Mouse (Mus musculus) R1 (cell line): ENCODE results near the gene Ccdc88b.

Source experiments
- DNase-seq: peaks from one replicate; pipeline ENCODE4 v3.0.0-alpha.2; 2018; ENCODE audit warnings: low read depth, low spot score

Ccdc88b gene

DNA sequence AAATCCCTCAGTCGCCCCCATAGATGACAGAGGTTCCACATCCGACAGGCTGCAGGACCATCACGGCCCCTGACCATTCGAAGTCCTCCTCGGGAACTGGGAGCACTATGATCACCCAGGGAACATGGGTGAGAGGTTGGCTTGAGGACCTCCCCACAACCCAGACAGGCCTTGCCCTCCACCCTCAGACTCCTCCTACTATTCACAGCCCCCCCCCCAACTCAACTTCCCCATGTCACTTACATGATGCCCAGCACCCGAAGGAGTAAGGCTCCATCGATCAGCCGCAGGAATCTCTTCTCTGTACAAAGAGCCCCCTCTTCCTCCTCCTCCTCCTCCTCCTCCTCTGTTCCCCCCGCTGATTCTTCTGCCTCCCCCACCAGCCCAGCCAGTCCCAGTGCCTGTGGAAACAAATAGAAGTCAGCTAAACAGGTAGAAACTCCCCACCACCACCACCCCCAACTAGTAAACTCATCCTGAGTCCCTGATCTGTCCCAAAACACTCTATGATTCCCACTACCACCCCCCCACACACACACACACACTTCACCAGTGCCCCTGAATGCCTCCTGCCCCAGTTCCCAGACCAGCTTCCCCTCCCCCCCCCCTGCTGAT lies 513 bp downstream of the Ccdc88b start:
- DNase-seq: no peak

GRCm38 (mm10) chr19:6857003-6857360 lies 1.0 kb downstream of the Ccdc88b start:
- DNase-seq: no peak

DNA sequence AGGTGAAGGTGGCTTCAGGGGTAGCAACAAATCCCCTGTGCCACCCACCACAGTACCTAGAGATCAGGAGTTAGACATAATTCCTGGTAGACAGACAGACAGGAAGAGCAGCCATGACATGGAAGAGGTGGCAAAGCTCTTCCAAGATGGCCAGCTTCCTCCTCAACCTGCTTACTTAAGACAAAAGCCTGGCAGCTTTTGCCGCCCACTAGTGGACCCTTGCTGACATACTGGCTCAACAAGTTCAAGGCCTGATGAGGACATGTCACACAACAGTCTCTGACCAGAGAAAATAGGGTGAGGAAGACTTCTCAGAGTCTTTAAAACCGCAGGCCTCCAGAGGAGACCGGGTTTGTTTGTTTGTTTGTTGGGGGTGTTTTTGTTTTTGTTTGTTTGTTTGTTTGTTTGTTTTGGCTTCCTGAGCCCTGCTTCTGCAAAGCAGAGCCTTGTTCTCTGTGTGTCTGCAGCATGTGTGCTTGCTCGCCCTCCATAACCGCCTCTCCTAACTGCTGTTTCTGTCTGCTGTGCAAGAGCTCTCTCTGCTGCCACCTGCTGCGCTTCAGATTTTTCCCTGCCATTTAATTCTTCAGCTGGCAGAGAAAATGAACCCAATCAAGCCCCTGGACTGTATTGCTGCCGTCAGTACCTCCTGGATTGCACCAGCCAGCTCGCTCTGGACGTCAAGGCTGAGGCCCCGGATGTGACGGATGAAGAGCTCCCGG lies 1.6 kb downstream of the Ccdc88b start:
- peak; percentile 37 for DNase-seq

DNA sequence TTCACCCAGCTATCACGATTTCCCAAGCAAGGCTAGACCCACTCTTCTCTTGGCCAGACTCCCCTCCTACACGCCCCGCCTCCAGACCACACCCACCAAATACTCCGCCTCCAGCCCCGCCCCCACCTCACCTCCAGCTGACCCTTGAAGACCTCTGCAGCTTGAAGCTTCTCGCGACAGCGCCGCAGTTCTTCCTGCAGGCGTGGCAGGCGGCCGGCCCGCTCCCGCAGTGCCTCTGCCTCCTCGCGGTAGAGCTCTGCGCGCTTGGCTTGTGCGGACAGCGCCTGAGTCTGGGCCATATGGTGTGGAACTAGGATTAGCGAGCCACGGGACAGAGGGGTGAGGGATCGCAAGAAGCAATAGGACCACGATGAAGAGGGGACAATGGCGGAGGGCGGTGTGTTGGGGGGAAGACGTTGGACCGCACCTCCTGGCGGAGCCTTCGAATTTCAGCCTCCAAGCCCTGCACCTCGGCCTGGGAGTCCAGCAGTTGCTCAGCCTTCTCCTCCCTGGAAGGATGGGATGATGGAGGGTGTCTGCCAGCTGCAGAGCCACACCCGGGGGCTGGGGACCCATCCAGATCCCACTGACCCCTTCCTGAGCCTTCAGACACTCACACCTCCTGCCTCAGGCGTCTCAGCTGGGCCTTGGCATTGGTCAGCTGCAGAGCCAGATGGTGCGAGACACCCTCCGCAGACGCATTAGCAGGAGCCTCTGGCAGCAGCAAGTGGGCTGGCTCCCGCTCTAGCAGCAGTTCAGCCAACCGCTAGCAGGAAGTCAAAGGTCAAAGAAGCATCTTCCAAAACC lies 2.6 kb downstream of the Ccdc88b start:
- peak; percentile 96 for DNase-seq

DNA sequence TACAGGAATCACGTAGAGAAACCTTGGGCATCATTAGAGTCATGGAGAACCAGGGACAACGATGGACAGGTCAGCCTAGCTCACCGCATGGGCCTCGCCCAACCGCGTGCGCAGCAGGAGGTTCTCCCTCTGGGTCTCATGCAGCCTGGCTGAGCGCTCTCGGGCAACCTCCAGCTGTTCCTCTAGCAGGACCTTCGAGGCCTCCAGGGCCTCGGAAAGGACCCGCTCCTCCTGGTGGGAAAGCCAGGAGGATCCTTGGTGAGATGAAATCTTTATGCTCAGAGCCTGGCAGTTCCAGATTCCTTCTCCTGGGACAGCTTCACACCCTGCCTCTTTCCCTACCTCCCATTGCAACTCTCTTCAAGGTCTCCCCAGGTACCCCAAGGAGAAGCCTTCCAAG lies 3.4 kb downstream of the Ccdc88b start:
- DNase-seq: no peak

DNA sequence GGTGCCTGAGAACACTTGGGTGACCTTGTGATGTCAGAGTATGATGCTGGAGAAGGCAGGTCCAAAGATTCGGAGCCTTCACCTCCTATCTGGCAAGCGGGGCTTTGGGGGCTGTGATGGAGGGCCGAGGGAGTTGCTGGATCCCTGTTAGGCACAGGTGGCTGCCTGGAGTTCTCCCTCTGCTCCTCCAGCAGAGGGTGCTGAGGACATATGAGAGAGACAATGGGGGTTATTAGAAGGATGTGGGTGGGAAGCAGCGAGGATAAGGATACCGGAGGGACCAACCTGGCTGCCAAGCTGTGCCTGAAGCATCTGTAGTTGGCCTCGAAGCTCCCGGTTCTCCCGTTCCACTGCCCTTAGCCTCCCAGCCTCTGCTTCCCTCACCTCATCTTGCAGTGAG lies 4.1 kb downstream of the Ccdc88b start:
- DNase-seq: no peak

DNA sequence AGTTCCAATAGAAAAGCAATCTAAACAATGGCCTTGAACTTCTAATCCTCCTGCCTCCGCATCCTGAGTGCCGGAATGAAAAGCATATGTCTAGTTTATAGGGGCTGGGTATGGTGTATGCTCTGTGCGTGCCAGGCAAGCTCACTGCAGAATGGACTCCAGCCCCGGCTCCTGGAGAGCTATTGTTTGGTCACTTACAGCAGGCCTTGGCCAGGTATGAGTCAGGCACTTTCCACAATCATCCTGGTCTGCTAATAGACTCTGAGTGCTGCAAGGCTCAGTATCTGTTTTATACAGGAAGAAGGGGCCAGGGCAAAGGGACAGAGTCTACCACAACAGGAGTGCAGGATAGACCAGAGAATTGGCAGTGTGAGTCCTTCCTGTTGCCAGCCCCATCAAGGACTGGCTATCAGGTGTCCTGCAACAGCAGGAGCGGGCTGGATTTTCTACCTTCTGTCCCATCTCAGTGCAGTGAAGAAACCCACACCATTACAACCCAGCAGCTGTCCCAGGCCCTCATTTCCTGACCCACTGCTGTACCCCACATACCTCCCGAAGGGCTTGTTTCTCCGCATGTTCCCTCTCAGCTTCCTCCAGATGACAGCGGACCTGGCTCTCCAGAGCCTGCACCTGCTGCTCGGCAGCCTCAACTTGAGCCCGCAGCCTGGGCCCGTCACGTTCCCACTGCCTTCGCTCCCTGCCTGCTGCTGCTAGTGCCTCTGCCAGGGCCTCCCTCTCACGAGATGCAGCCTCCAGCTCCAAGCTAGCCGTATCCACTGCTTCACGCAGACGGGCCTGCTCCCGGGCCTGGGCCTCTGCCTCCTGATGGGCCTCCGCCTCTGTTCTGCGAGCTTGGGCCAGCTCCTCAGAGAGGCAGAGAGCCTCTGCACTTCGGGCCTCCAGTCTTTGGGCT lies 5.4 kb downstream of the Ccdc88b start:
- DNase-seq: no peak

GRCm38 (mm10) chr19:6851497-6851896 lies 6.5 kb downstream of the Ccdc88b start:
- no peak for DNase-seq

- no peak for DNase-seq
Observed at GRCm38 (mm10) chr19:6849506-6850068, 8.4 kb downstream of the Ccdc88b start.

DNA sequence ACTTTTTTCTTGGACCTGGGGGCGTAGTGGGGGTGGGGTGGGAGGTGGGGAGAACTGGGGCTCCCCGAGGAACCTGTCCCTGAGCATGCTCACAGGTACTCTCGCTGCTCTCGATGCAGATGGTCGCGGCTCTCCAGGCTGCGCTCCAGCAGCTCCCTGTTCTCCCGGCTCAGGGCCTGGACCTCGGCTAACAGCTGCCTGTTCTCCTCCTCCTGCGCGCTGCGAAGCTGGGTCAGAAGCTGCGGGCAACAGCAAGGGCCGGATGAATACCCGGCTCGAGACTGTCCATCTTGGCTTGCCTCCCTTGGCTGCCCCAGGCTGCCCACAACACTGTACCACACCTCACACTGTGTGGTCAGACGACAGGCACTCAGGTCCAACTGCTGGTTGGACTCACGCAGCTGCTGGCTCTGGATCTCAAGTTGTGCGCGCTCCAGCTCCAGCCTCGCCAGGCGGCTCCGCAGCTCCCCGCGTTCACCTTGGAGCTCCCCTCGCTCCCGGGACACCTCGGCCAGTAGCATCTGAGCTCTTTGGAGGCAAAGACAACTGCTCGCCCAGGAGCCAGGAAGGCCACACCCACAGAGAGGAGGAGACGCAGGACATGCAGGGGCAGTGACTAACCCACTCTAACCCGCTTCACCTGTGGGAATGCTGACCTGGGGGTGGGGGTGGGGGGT lies 10.0 kb downstream of the Ccdc88b start:
- DNase-seq: no peak

- no peak for DNase-seq
Observed at GRCm38 (mm10) chr19:6846050-6846449, 12.0 kb downstream of the Ccdc88b start.

DNA sequence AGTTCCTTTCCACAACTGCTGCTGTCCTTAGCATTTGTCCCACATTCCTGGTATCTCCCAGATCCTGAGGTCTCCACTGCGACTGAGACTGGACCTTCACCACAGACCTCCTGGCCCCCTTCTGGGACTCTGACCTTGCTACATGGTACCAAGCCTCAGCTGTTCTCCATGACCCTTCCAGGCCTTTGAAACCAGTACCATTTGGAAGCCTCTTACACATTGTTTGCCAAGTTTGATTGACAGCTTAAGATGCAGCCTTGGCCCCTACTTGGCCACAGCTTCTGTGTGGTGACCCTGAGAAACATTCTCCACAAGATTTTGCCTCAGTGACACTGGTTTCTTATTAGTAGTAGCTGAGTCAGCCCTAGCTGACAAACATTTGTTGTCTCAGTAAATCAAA lies 15.7 kb downstream of the Ccdc88b start:
- DNase-seq: no peak

- no peak for DNase-seq
Observed at GRCm38 (mm10) chr19:6841292-6841597, 16.8 kb downstream of the Ccdc88b start.

GRCm38 (mm10) chr19:6840475-6841291 lies 17.3 kb downstream of the Ccdc88b start, which contains the start of gene Rps6ka4:
Gene Rps6ka4, minus strand, starts transcription at chr19:6840636.
- peak; percentile 19 for DNase-seq

DNA sequence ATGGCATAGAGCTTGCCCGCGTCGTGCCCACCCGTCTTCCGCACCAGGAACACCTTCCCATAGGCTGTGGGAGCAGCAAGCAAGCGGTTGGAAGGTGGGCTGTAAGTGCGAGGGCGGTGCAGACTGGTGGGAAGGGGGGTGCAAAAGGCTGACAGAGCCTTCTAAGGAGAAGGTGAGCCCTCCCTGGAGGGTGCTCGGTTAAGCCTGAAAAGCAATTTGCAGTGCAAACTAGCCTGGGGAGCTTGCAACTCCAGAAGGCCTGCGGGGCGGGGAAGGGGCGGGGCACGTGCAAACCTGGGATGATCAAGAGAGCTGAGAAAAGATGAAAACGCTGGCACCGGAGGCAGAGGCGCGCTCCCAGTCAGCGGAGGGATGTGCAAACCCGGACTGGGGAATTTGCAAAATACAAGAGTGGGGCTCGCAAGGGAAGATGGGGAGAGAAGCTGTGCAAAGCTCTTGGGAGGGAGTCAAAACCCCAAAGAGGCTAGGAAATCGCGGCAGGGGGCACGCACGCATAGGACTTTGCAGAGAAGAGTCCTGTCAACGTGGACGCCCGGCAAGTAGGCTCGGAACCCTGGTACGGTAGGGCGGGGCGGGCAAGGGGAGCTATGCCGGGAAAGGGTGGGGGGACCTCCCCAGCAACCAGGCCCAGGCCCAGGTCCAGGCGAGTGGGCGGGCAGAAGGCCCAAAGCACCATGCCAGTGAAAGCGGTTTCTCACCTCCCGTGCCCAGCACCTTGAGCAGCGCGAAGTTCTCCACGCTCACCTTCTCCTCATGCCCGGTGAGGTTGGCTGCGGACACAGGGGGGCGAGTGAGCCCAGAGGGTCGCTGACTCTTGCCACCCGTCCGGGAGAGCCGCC lies 18.2 kb downstream of the Ccdc88b start:
- DNase-seq: peak; percentile 70

DNA sequence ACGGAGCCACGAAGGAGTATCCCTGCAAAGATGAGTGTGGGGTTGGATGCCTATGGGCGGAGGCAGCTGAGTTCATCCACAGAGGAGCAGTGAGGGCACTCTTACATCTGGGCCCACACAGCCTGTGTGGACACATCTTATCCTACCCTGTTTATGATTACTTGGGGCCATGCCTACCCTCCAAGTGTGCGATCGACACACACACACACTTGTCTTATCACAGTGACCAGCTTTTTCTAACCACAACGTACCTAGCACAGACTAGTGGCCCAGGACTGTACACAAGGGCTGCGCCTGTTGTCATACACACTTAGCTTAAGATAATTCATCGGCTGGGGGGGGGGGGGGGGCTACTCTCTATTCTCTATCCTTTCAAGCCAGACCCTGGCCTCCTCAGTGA lies 25.6 kb downstream of the Ccdc88b start:
- no peak for DNase-seq

DNA sequence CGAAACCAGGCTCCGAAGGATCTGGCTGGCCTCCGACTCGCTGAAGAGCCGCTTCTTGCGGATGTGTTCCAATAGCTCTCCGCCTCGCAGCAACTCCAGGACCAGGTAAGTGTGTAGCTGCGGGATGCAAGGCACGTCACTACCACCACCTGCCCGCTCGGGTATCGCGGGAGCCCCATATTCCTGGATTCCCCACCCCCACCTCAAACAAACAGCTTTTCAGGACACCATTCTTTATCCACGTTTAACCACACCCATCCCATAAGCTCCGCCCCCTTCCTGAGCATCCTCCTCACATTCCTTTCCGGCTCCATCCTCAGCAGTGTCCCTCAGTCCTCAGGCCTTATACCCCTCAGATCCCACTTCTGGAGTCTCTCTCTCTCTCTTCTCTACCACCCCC lies 26.7 kb downstream of the Ccdc88b start:
- DNase-seq: peak; percentile 93

GRCm38 (mm10) chr19:6830556-6831316 lies 27.3 kb downstream of the Ccdc88b start:
- no peak for DNase-seq
